Mouse (Mus musculus): ENCODE results near the gene Morc4. TPM values are rescaled to one million over a fixed set of nuclear protein-coding genes. Genes with fewer than 3 reads are reported as not detected.

Morc4 gene
- polyA plus RNA-seq, 1 experiment, result 5.8 TPM

- no peak for DNase-seq (ENCODE audit: low read depth)
- no peak for TF ChIP-seq CTCF (IDR thresholded peaks at IDR 0.05; ENCODE audit: borderline replicate concordance, extremely low read depth, insufficient read depth, insufficient read length)
- TF ChIP-seq POLR2A (IDR thresholded peaks at IDR 0.05; ENCODE audit: borderline replicate concordance, extremely low read depth, insufficient read depth, insufficient read length, poor library complexity, severe bottlenecking), result no peak
Measured at GRCm38 (mm10) chrX:139828363-139829092, 42.9 kb downstream of the Morc4 start.

- TF ChIP-seq CTCF (IDR thresholded peaks at IDR 0.05; ENCODE audit: borderline replicate concordance, extremely low read depth, insufficient read depth, insufficient read length) (no peak), POLR2A (IDR thresholded peaks at IDR 0.05; ENCODE audit: borderline replicate concordance, extremely low read depth, insufficient read depth, insufficient read length, poor library complexity, severe bottlenecking) (no peak)
- DNase-seq (ENCODE audit: low read depth), result no peak
Measured at GRCm38 (mm10) chrX:139826926-139827325, 44.6 kb downstream of the Morc4 start.

- no peak for TF ChIP-seq CTCF (IDR thresholded peaks at IDR 0.05; ENCODE audit: borderline replicate concordance, extremely low read depth, insufficient read depth, insufficient read length)
- no peak for TF ChIP-seq POLR2A (IDR thresholded peaks at IDR 0.05; ENCODE audit: borderline replicate concordance, extremely low read depth, insufficient read depth, insufficient read length, poor library complexity, severe bottlenecking)
- no peak for DNase-seq (ENCODE audit: low read depth)
Measured at GRCm38 (mm10) chrX:139825402-139825801, 46.1 kb downstream of the Morc4 start.

GRCm38 (mm10) chrX:139815201-139815600 lies 56.3 kb downstream of the Morc4 start:
- DNase-seq (ENCODE audit: low read depth), result no peak
- TF ChIP-seq POLR2A (IDR thresholded peaks at IDR 0.05; ENCODE audit: borderline replicate concordance, extremely low read depth, insufficient read depth, insufficient read length, poor library complexity, severe bottlenecking) (no peak), CTCF (IDR thresholded peaks at IDR 0.05; ENCODE audit: borderline replicate concordance, extremely low read depth, insufficient read depth, insufficient read length) (no peak)

- no peak for TF ChIP-seq POLR2A (IDR thresholded peaks at IDR 0.05; ENCODE audit: borderline replicate concordance, extremely low read depth, insufficient read depth, insufficient read length, poor library complexity, severe bottlenecking)
- no peak for DNase-seq (ENCODE audit: low read depth)
Measured at GRCm38 (mm10) chrX:139814018-139814635, 57.4 kb downstream of the Morc4 start.

- TF ChIP-seq POLR2A (IDR thresholded peaks at IDR 0.05; ENCODE audit: borderline replicate concordance, extremely low read depth, insufficient read depth, insufficient read length, poor library complexity, severe bottlenecking), result no peak
- TF ChIP-seq CTCF (IDR thresholded peaks at IDR 0.05; ENCODE audit: borderline replicate concordance, extremely low read depth, insufficient read depth, insufficient read length), result no peak
- no peak for DNase-seq (ENCODE audit: low read depth)
Measured at GRCm38 (mm10) chrX:139813299-139814002, 58.0 kb downstream of the Morc4 start.

GRCm38 (mm10) chrX:139812636-139813298 lies 58.7 kb downstream of the Morc4 start:
- TF ChIP-seq POLR2A (IDR thresholded peaks at IDR 0.05; ENCODE audit: borderline replicate concordance, extremely low read depth, insufficient read depth, insufficient read length, poor library complexity, severe bottlenecking) (no peak), CTCF (IDR thresholded peaks at IDR 0.05; ENCODE audit: borderline replicate concordance, extremely low read depth, insufficient read depth, insufficient read length) (no peak)

GRCm38 (mm10) chrX:139808501-139808900 lies 63.0 kb downstream of the Morc4 start:
- TF ChIP-seq CTCF (IDR thresholded peaks at IDR 0.05; ENCODE audit: borderline replicate concordance, extremely low read depth, insufficient read depth, insufficient read length), result no peak
- no peak for TF ChIP-seq POLR2A (IDR thresholded peaks at IDR 0.05; ENCODE audit: borderline replicate concordance, extremely low read depth, insufficient read depth, insufficient read length, poor library complexity, severe bottlenecking)
- DNase-seq (ENCODE audit: low read depth), result peak; percentile 14

More at GRCm38 (mm10) chrX:139812636-139813298, 58.7 kb downstream of the Morc4 start:
- no peak for DNase-seq (ENCODE audit: low read depth)

- DNase-seq (ENCODE audit: low read depth), result peak; percentile 43
Measured at GRCm38 (mm10) chrX:139808085-139808484, 63.4 kb downstream of the Morc4 start.

GRCm38 (mm10) chrX:139807391-139807790 lies 64.1 kb downstream of the Morc4 start:
- TF ChIP-seq POLR2A (IDR thresholded peaks at IDR 0.05; ENCODE audit: borderline replicate concordance, extremely low read depth, insufficient read depth, insufficient read length, poor library complexity, severe bottlenecking) (no peak), CTCF (IDR thresholded peaks at IDR 0.05; ENCODE audit: borderline replicate concordance, extremely low read depth, insufficient read depth, insufficient read length) (no peak)
- no peak for DNase-seq (ENCODE audit: low read depth)

More at GRCm38 (mm10) chrX:139808085-139808484, 63.4 kb downstream of the Morc4 start:
- TF ChIP-seq POLR2A (IDR thresholded peaks at IDR 0.05; ENCODE audit: borderline replicate concordance, extremely low read depth, insufficient read depth, insufficient read length, poor library complexity, severe bottlenecking) (no peak), CTCF (IDR thresholded peaks at IDR 0.05; ENCODE audit: borderline replicate concordance, extremely low read depth, insufficient read depth, insufficient read length) (no peak)

- TF ChIP-seq POLR2A (IDR thresholded peaks at IDR 0.05; ENCODE audit: borderline replicate concordance, extremely low read depth, insufficient read depth, insufficient read length, poor library complexity, severe bottlenecking), result no peak
- no peak for TF ChIP-seq CTCF (IDR thresholded peaks at IDR 0.05; ENCODE audit: borderline replicate concordance, extremely low read depth, insufficient read depth, insufficient read length)
- no peak for DNase-seq (ENCODE audit: low read depth)
Measured at GRCm38 (mm10) chrX:139805918-139806317, 65.6 kb downstream of the Morc4 start.
